Mouse (Mus musculus): Measurements from ENCODE around the gene Unc5b.

Gene Unc5b

GRCm38 (mm10) chr10:60721640-60722039 is 109.7 kb downstream of the Unc5b start:
- no peak for DNase-seq (ENCODE audit: low spot score in 2 of 2)

- no peak for DNase-seq (ENCODE audit: low spot score in 2 of 2)
Observed at GRCm38 (mm10) chr10:60720461-60720860, 110.9 kb downstream of the Unc5b start.

- DNase-seq (ENCODE audit: low spot score in 2 of 2) = no peak
Observed at GRCm38 (mm10) chr10:60718491-60718890, 112.9 kb downstream of the Unc5b start.

- DNase-seq (ENCODE audit: low spot score in 2 of 2) = no peak
Observed at GRCm38 (mm10) chr10:60716449-60716848, 114.9 kb downstream of the Unc5b start.

All from cerebellum, postnatal 4 days (tissue).